Mouse (Mus musculus) lung, postnatal 0 days (tissue): Measurements from ENCODE around the gene Glis2. TPM values are rescaled to one million over a fixed set of nuclear protein-coding genes. Genes with fewer than 3 reads are reported as not detected.

Experiments used
- ATAC-seq: fragments of 200-750 bp; cut with Nextera tagmentation; 2 replicates; pipeline ENCODE4 v1.8.0; 2017; ENCODE audit warnings: moderate library complexity
- DNase-seq: peaks from one replicate; pipeline ENCODE4 v3.0.0-alpha.2; 2016; ENCODE audit warnings: low spot score
- H3K27ac ChIP-seq: fragments of 300-500 bp; sonication (generic); 2 replicates; pipeline ENCODE4 v1.5.1; 2014; ENCODE audit warnings: antibody characterized with exemption, mild to moderate bottlenecking, low read length, mixed read lengths
- H3K27me3 ChIP-seq: fragments of 300-500 bp; sonication (generic); replicated peaks from 2 replicates; pipeline ENCODE4 v1.6.1; 2014; ENCODE audit warnings: low read length, mixed read lengths; ENCODE audit not compliant: insufficient read depth
- H3K36me3 ChIP-seq: fragments of 300-500 bp; sonication (generic); 2 replicates; pipeline ENCODE4 v1.6.1; 2014; ENCODE audit warnings: low read length, mixed read lengths; ENCODE audit not compliant: insufficient read depth
- H3K4me1 ChIP-seq: fragments of 300-500 bp; sonication (generic); 2 replicates; pipeline ENCODE4 v1.6.1; 2014; ENCODE audit warnings: antibody characterized with exemption, low read depth, low read length, mixed read lengths; ENCODE audit not compliant: insufficient read depth
- H3K4me2 ChIP-seq: fragments of 300-500 bp; sonication (generic); replicated peaks from 2 replicates; pipeline ENCODE4 v1.6.1; 2014; ENCODE audit warnings: low read depth, mild to moderate bottlenecking, low read length, moderate library complexity, mixed read lengths
- H3K4me3 ChIP-seq: fragments of 300-500 bp; sonication (generic); 2 replicates; pipeline ENCODE4 v1.5.1; 2014; ENCODE audit warnings: low read depth, low read length
- H3K9ac ChIP-seq: fragments of 300-500 bp; sonication (generic); replicated peaks from 2 replicates; pipeline ENCODE4 v1.6.1; 2014; ENCODE audit warnings: low read depth, mild to moderate bottlenecking
- H3K9me3 ChIP-seq: fragments of 300-500 bp; sonication (generic); 2 replicates; pipeline ENCODE4 v1.6.1; 2016; ENCODE audit warnings: low read length, mixed read lengths
- CTCF ChIP-seq: IDR thresholded peaks from 2 replicates; pipeline ENCODE4 v1.5.1; 2016; ENCODE audit warnings: antibody characterized with exemption, mild to moderate bottlenecking
- EP300 ChIP-seq: IDR thresholded peaks from 2 replicates; pipeline ENCODE4 v1.6.1; 2016; ENCODE audit warnings: antibody characterized with exemption, mild to moderate bottlenecking, control low read depth
- WGBS: fragments of 180-500 bp; shearing (Covaris S2); extraction: QIAGEN DNeasy Blood & Tissue Kit; methylation state at CpG from one replicate; pipeline ENCODE4 v1.1.7; 2014; 5-methylcytosine and 5-hydroxymethylcytosine counted together
- polyA plus RNA-seq: library from polyadenylated mRNA; unstranded; fragments of >200 nt; fragmentation: Nextera tagmentation; extraction: Ambion mirVana; gene quantifications from 2 replicates; pipeline ENCODE4 v1.2.1, GENCODE M21; 2015

Glis2 gene
- polyA plus RNA-seq, 1 experiment from 2014 or later, result 20.7 TPM

- Histone ChIP-seq H3K4me1 (peaks cover 48% of the 10 kb centered on the region), H3K9ac (no peak overlapping the region)
- WGBS, result 21% methylated on average over 11 of the region's 11 CpGs
Observed at GRCm38 (mm10) chr16:4643670-4644419, 49.3 kb downstream of the Glis2 start.

GRCm38 (mm10) chr16:4645867-4646266, 51.4 kb downstream of the Glis2 start:
- no peak for DNase-seq
- no peaks in the 10 kb centered on the region for H3K9me3 ChIP-seq
- no peak overlapping the region for H3K4me3 ChIP-seq
- WGBS, result 71% methylated on average over 4 of the region's 4 CpGs
- TF ChIP-seq CTCF (no peak), EP300 (no peak)
- no peaks in the 10 kb centered on the region for H3K27me3 ChIP-seq
- H3K27ac ChIP-seq, result no peak overlapping the region
- no peak overlapping the region for H3K4me2 ChIP-seq
- ATAC-seq, result no peak
- H3K36me3 ChIP-seq, result no peaks in the 10 kb centered on the region
- no peak overlapping the region for H3K9ac ChIP-seq
- peaks cover 45% of the 10 kb centered on the region for H3K4me1 ChIP-seq

More at GRCm38 (mm10) chr16:4643670-4644419, 49.3 kb downstream of the Glis2 start:
- peak; percentile 22 for ATAC-seq
- no peak for TF ChIP-seq EP300
- TF ChIP-seq CTCF, result no peak
- Histone ChIP-seq H3K36me3 (no peaks in the 10 kb centered on the region), H3K4me2 (no peak overlapping the region; the same call in 1 of the 2 replicates), H3K27me3 (no peaks in the 10 kb centered on the region), H3K9me3 (no peaks in the 10 kb centered on the region), H3K4me3 (no peak overlapping the region), H3K27ac (peak overlapping the region; percentile 85)
- DNase-seq, result peak; percentile 83

GRCm38 (mm10) chr16:4646831-4647230, 52.3 kb downstream of the Glis2 start:
- Histone ChIP-seq H3K36me3 (no peaks in the 10 kb centered on the region), H3K4me2 (no peak overlapping the region), H3K27me3 (no peaks in the 10 kb centered on the region), H3K9me3 (no peaks in the 10 kb centered on the region), H3K9ac (no peak overlapping the region), H3K27ac (no peak overlapping the region), H3K4me1 (peaks cover 38% of the 10 kb centered on the region), H3K4me3 (no peak overlapping the region)
- DNase-seq (no peak), ATAC-seq (no peak)
- WGBS, result 43% methylated on average over 4 of the region's 4 CpGs
- TF ChIP-seq EP300 (no peak), CTCF (no peak)

- Histone ChIP-seq H3K36me3 (no peaks in the 10 kb centered on the region), H3K9me3 (no peaks in the 10 kb centered on the region), H3K27ac (peak overlapping the region; percentile 11; the same call in 1 of the 2 replicates), H3K4me3 (no peak overlapping the region), H3K27me3 (no peaks in the 10 kb centered on the region), H3K9ac (no peak overlapping the region), H3K4me2 (no peak overlapping the region), H3K4me1 (peaks cover 34% of the 10 kb centered on the region)
- TF ChIP-seq CTCF (no peak), EP300 (no peak)
- DNase-seq, result peak; percentile 68
- peak; percentile 16; the same call in 1 of the 2 replicates for ATAC-seq
- 45% methylated on average over 13 of the region's 13 CpGs for WGBS
Observed at GRCm38 (mm10) chr16:4647651-4648141, 53.2 kb downstream of the Glis2 start.

- Histone ChIP-seq H3K9ac (no peak overlapping the region), H3K27me3 (no peaks in the 10 kb centered on the region), H3K4me2 (no peak overlapping the region), H3K9me3 (no peaks in the 10 kb centered on the region), H3K4me3 (no peak overlapping the region), H3K36me3 (no peaks in the 10 kb centered on the region), H3K27ac (no peak overlapping the region), H3K4me1 (peaks cover 26% of the 10 kb centered on the region)
- 86% methylated on average over 28 of the region's 28 CpGs for WGBS
- DNase-seq (no peak), ATAC-seq (no peak)
- TF ChIP-seq EP300 (no peak), CTCF (no peak)
Observed at GRCm38 (mm10) chr16:4648416-4649023, 54.0 kb downstream of the Glis2 start.

GRCm38 (mm10) chr16:4649211-4649610, 54.7 kb downstream of the Glis2 start:
- DNase-seq, result no peak
- H3K4me2 ChIP-seq, result no peak overlapping the region
- H3K4me3 ChIP-seq, result no peak overlapping the region
- H3K9me3 ChIP-seq, result no peaks in the 10 kb centered on the region
- H3K4me1 ChIP-seq, result peaks cover 20% of the 10 kb centered on the region
- H3K27ac ChIP-seq, result no peak overlapping the region
- ATAC-seq, result no peak
- no peak overlapping the region for H3K9ac ChIP-seq
- H3K36me3 ChIP-seq, result no peaks in the 10 kb centered on the region
- no peak for TF ChIP-seq CTCF
- no peak for TF ChIP-seq EP300
- no peaks in the 10 kb centered on the region for H3K27me3 ChIP-seq
- WGBS, result 85% methylated on average over 5 of the region's 5 CpGs
